Mouse (Mus musculus) CD4-positive, CD25-positive, alpha-beta regulatory T cell, adult 2 months (primary cell): ENCODE data around the gene Dido1.

Experiments
- DNase-seq: peaks from one replicate; pipeline ENCODE4 v3.0.0-alpha.2; 2012; ENCODE audit warnings: low read depth, low spot score

Gene Dido1

DNA sequence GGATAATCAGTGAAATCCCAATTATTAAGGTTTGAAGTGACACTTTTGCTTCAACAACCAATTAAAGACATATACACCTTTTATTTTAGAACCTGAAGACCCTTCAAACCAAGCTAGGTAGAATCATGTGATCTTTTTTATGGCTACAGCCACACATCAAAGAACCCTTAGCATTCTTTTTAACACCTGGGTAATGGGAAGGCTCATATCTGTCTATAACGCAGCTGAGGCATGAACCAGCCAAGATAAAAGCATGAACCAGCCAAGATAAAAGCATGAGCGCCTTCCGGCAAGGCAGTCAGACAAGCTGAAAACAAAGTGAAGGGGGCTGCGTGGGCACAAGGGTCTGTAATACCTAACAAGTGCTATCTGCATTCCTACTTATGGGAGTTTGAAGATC lies 25.8 kb downstream of the Dido1 start:
- no peak for DNase-seq

DNA sequence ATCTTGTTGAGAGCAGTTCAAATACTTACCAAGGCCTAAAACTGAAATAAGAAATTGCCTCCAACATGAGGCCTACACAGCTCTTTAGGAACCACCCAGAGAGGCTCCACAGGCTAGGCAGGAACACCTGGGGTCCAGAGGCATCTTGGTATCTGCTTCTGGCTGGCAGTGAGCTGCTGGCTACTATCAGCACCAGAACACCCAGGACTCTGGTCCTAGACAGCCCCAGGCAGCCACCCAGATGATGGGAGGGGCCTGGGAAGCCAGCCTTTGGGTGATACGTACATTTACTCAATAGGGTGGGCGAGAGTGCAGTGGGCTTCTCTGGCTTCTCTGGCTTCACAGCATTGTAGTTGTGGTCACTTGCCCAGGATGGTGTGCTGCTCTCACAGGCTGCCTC lies 26.3 kb downstream of the Dido1 start:
- DNase-seq: no peak

DNA sequence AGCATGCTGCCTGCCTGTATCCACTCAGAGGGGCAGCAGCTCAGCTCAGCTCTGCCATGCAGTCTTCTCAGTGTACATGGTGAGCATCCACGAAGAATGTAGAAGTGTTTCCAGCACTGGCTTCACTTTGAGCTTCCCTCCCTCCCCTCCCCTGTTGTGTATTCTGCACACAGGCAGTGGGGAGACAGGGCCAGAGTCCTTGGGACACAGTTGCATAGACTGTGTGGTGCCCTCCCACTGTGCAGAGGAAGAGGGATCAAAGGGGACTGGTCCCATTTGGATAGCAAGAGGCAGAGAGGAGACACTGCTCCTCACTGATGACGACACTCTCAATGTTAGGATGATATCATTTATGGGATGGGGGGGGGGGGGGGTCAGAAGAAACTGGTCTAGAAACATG lies 28.6 kb downstream of the Dido1 start:
- DNase-seq: no peak

GRCm38 (mm10) chr2:180678609-180679140 lies 31.1 kb downstream of the Dido1 start:
- peak; percentile 83 for DNase-seq

DNA sequence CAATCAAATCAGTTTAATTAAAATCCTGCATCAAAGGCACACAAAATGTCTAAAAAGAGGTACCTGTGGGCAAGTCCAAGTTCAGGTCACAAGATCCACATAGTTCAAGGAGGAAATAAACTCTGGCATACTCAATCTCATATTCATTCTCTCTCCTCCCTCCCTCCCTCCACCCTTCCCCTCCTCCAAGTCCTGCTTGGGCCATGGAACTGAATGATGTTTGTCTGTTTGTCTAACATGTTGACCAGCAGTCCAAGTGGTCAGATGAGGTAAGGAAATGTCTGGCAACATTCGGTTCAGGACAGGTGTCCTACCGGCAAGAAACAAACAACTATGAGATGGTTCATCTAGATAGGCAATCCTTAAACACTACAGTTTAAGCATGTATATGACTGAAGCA lies 33.1 kb downstream of the Dido1 start:
- DNase-seq: no peak

GRCm38 (mm10) chr2:180662008-180662407 lies 47.8 kb downstream of the Dido1 start:
- no peak for DNase-seq

GRCm38 (mm10) chr2:180660521-180660920 lies 49.3 kb downstream of the Dido1 start:
- no peak for DNase-seq

DNA sequence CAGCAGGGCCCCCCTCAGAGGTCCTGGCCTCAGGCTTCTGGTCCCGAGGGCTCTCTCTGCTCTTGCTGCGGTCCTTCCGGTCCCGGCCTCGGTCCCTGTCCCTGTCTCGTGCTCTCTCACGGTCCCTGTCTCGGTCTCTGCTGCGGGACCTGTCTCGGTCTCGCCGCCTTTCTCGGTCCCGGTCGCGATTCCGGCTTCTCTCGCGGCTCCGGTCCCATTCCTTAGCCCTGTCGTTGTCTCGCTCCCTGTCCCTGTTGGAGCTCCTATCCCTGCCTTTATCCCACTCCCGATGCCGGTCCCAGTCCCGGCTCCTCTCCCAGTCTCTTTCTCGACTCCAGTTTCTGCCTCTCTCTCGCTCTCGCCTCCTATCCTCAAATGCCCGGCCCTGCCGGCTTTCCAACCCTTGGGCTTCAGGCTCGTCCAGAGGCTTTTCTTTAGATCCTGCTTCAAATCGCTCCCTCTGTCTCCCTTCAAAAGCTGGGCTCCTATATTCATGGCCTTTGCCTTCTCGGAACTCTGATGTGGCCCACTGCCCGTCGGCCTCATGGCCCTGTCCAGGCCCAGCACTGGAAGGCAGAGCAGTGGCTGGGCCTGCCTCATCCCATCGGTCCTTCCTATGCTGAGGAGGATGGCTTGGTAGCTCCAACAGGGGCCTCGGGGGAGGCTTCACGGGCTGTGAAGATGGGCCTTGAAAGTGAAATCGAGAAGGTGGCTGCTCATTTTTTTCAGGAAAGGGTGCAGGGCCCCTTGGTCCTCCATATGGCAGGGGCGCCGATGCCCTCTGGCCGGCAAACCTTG lies 50.2 kb downstream of the Dido1 start:
- no peak for DNase-seq

- DNase-seq: no peak
Measured at GRCm38 (mm10) chr2:180658381-180658780, 51.4 kb downstream of the Dido1 start.

- DNase-seq: peak; percentile 89
Measured at GRCm38 (mm10) chr2:180657394-180658013, 52.3 kb downstream of the Dido1 start.

- DNase-seq: no peak
Measured at GRCm38 (mm10) chr2:180655150-180655549, 54.6 kb downstream of the Dido1 start.

GRCm38 (mm10) chr2:180654666-180655065 lies 55.1 kb downstream of the Dido1 start:
- DNase-seq: no peak

DNA sequence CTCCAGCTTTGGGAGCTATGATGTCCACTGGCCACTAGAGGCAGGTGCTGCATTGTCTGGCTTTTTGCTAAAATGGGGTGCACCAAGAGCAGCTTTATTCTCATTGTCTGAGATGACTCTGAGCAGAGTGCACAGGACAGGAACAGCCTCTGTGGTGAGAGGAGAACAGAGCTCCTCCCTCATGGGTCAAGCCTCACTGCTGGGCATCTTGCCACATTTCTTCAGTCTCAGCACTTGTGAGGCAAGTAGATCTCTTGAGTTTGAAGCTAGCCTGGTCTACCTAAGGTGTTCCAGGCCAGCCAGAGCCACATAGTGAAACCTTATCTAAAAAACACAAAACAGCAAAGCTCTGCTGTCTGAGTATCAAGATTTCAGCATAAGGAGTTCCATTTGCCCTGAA lies 63.0 kb downstream of the Dido1 start:
- no peak for DNase-seq

DNA sequence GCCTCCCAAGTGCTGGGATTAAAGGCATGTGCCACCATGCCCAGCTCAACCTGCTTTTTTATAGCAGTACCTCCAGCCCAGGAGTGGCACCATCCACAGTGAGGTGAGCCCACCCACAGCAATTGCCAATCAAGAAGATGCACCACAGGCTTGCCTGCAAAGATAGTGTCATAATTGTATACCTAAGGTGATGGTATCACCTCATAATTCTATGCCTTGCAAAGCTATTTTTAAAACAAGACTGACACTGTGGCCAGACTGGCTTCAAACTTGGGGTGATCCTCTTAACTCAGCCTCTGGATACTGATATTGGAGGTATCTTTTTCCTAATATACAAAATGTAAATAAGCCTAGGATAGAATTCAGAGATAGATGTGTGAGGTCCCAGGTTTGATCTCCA lies 66.2 kb downstream of the Dido1 start:
- DNase-seq: no peak

DNA sequence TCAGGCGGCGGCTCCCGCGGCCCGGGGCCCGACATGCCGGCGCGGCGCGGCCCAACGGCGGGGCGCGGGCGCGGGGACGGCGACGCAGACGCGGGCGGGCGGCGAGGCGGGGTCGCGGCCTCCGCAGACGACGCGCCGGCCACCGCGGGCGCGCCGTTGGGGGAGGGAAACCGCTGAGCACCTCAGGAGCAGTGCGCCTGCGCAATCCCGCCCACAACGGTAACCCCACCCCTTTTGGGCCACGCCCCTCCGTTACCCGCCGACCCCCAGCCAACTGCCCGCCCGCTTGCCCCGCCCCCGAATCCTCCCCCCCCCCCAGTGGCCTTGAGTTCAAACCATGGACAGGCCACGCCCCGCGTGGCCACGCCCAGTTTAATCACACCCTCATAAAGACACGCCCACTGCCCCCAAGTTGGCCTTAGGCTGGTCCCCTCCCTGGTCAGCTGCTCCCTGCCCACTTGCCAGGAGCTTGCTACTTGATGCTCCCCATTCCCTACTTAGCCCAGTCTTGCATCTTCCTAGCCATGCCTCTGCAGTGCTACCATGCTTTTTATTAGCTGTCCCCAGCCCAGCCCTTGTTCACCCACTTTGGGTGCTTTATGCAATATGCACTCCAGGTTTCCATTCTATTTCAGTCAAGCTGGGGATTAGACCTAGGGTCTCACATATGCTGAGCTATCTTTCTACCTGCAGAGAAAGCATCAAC lies 67.1 kb downstream of the Dido1 start, which contains the start of gene Tcfl5:
Tcfl5 (minus strand) TSS at position 154 of the 706 bp plus-strand sequence.
- no peak for DNase-seq

DNA sequence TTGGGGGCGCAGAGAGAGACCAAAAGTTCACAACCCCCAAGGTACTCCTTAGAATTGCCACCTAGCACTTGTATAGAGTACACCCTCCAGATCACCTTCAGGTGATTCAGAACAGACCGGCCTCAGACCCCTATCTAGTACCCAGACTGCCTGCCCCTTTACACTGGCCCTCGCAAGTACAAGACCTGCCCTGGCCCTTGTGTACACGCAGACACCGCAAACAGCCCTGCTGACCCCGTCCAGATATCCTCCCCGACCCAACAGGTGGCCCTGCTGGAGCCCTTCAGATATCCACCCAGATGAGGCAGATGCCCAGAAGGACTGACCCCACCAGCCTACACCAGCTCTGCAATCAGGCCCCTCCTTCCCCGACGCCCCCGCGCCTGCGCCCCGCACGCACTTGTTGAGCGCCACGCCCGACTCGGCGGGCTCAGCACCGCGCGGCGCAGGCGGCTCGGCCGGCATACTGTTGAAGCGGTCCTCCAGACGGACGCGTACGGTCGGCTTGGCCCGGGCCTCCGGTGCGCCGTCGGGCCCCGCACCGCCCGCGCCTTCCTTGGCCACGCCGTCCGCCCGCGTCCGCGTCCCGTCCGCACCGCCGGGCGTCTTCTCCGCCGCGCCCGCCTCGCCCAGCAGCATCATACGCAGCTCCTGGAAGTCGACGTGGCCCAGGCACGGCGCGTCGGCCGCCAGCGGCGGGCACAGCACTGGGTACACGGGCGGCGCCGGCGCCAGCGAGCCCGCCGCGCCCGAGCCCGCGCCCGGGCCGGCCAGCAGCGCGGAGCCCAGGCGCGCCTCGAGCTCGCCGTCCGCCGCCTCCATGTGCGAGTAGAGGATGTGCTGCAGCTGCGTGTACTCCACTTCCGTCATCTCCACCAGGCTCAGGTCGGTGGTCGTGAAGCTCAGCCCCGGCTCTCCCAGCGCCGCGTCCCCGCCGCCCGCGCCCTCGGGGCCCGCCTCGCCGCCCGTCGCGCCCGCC lies 67.9 kb downstream of the Dido1 start:
- DNase-seq: no peak

GRCm38 (mm10) chr2:180611882-180612281 lies 97.9 kb downstream of the Dido1 start:
- no peak for DNase-seq

- DNase-seq: no peak
Measured at GRCm38 (mm10) chr2:180610283-180610682, 99.5 kb downstream of the Dido1 start.
